Mouse (Mus musculus) forebrain, embryonic 12.5 days (tissue): ENCODE data around the gene Repin1. TPM values are rescaled to one million over a fixed set of nuclear protein-coding genes. Genes with fewer than 3 reads are reported as not detected.

ENCODE experiments used
- ATAC-seq: fragments of 200-750 bp; cut with Nextera tagmentation; 2 replicates; pipeline ENCODE4 v1.8.0; 2017; ENCODE audit warnings: moderate TSS enrichment; ENCODE audit not compliant: low FRiP score
- H3K27ac ChIP-seq: fragments of 300-500 bp; sonication (generic); 2 replicates; pipeline ENCODE4 v1.5.1; 2016; ENCODE audit warnings: mild to moderate bottlenecking
- H3K27me3 ChIP-seq: fragments of 300-500 bp; sonication (generic); 2 replicates; pipeline ENCODE4 v1.6.1; 2016; ENCODE audit warnings: mild to moderate bottlenecking
- H3K36me3 ChIP-seq: fragments of 300-500 bp; sonication (generic); replicated peaks from 2 replicates; pipeline ENCODE4 v1.6.1; 2016; ENCODE audit warnings: mild to moderate bottlenecking
- H3K4me1 ChIP-seq: fragments of 300-500 bp; sonication (generic); 2 replicates; pipeline ENCODE4 v1.6.1; 2016
- H3K4me2 ChIP-seq: fragments of 300-500 bp; sonication (generic); 2 replicates; pipeline ENCODE4 v1.6.1; 2016; ENCODE audit warnings: mild to moderate bottlenecking, moderate library complexity
- H3K4me3 ChIP-seq: fragments of 300-500 bp; sonication (generic); replicated peaks from 2 replicates; pipeline ENCODE4 v1.5.1; 2016; ENCODE audit warnings: mild to moderate bottlenecking
- H3K9ac ChIP-seq: fragments of 300-500 bp; sonication (generic); 2 replicates; pipeline ENCODE4 v1.6.1; 2016; ENCODE audit warnings: mild to moderate bottlenecking
- H3K9me3 ChIP-seq: fragments of 300-500 bp; sonication (generic); 2 replicates; pipeline ENCODE4 v1.6.1; 2016
- WGBS: fragments of 180-500 bp; shearing (Covaris S2); methylation state at CpG from one replicate; pipeline ENCODE4 v1.1.7; 2016; 5-methylcytosine and 5-hydroxymethylcytosine counted together
- polyA plus RNA-seq: library from polyadenylated mRNA; unstranded; fragments of >200 nt; fragmentation: Nextera tagmentation; extraction: Ambion mirVana; gene quantifications from 2 replicates; pipeline ENCODE4 v1.2.1, GENCODE M21; 2016

The Repin1 gene
- polyA plus RNA-seq = 46.7 and 50.0 TPM in 2 replicates

GRCm38 (mm10) chr6:48593158-48594042 lies at the start of gene Repin1, which contains the start of gene Gm44965:
TSS of gene Repin1 (plus strand) at chr6:48593883.
TSS of gene Gm44965 (plus strand) at chr6:48593941.
- H3K27ac ChIP-seq = peak within 1 kb of the TSS; percentile 86
- H3K9ac ChIP-seq = peak within 1 kb of the TSS; percentile 92
- peak; percentile 94 for ATAC-seq
- H3K27me3 ChIP-seq = no peaks in the 10 kb centered on the region
- peaks cover 21% of the 10 kb centered on the region for H3K9me3 ChIP-seq
- H3K4me3 ChIP-seq = peak within 1 kb of the TSS; percentile 80
- H3K4me2 ChIP-seq = peak within 1 kb of the TSS; percentile 70
- peaks cover 18% of the 10 kb centered on the region for H3K4me1 ChIP-seq
- 3% methylated on average over 45 of the region's 45 CpGs for WGBS
- H3K36me3 ChIP-seq = peaks cover 33% of the 10 kb centered on the region

GRCm38 (mm10) chr6:48545251-48545650 lies 48.4 kb upstream of the Repin1 start:
- H3K27ac ChIP-seq = no peak overlapping the region
- no peak overlapping the region for H3K9ac ChIP-seq
- no peaks in the 10 kb centered on the region for H3K27me3 ChIP-seq
- no peak overlapping the region for H3K4me3 ChIP-seq
- H3K9me3 ChIP-seq = no peaks in the 10 kb centered on the region
- 84% methylated on average over 5 of the region's 5 CpGs for WGBS
- H3K4me1 ChIP-seq = no peaks in the 10 kb centered on the region
- no peak overlapping the region for H3K4me2 ChIP-seq
- ATAC-seq = no peak
- peaks cover 17% of the 10 kb centered on the region for H3K36me3 ChIP-seq

- H3K4me1 ChIP-seq = no peaks in the 10 kb centered on the region
- H3K4me3 ChIP-seq = no peak overlapping the region
- no peaks in the 10 kb centered on the region for H3K27me3 ChIP-seq
- H3K9ac ChIP-seq = no peak overlapping the region
- peaks cover 9% of the 10 kb centered on the region for H3K36me3 ChIP-seq
- no peaks in the 10 kb centered on the region for H3K9me3 ChIP-seq
- no peak for ATAC-seq
- 74% methylated on average over 1 of the region's 1 CpGs for WGBS
- H3K27ac ChIP-seq = no peak overlapping the region
- H3K4me2 ChIP-seq = no peak overlapping the region
These were observed 47.4 kb upstream of the Repin1 start for GRCm38 (mm10) chr6:48546271-48546670.

DNA sequence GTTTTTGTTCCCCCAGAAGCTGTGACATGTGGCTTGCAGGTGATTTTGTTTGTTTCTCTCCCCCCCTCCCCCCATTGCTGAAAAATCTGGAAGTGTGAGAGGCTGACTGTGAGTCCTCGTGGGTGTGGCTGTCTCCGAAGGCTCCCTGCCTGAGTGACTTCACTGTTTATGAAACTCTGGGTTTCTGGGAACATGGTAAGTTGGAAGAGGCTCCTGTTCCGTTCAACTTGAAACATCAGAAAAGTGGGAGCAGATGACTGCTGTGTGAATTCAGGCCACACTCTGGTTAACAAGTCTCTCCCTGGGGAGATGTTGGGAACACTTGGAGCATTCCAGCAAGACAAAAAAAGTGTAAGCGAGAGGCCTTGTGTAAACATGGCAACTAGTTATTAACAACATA lies 46.8 kb upstream of the Repin1 start:
- H3K9me3 ChIP-seq = no peaks in the 10 kb centered on the region
- no peak overlapping the region for H3K27ac ChIP-seq
- 76% methylated on average over 4 of the region's 4 CpGs for WGBS
- no peak overlapping the region for H3K4me3 ChIP-seq
- peaks cover 8% of the 10 kb centered on the region for H3K36me3 ChIP-seq
- H3K27me3 ChIP-seq = no peaks in the 10 kb centered on the region
- no peak for ATAC-seq
- H3K9ac ChIP-seq = no peak overlapping the region
- H3K4me2 ChIP-seq = no peak overlapping the region
- H3K4me1 ChIP-seq = no peaks in the 10 kb centered on the region

DNA sequence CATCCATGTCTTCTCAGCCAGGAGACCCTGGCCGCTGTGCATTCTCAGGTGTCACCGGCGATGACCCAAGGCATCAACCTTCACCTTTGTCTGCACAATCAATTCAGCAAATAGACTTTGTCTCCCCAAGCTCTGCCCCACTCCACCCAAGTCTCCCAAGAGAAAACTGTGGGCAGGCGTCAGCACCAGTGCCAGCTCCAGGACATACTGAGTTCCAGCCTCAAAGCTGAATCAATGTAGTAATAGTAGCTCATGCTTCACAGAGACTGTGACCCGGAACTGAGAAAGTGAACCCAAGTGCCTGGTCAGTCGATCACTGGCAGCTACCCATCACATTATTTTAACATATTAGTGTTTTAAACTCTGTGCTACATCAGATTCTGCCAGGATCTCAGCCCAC lies 45.4 kb upstream of the Repin1 start:
- no peak overlapping the region for H3K27ac ChIP-seq
- no peaks in the 10 kb centered on the region for H3K9me3 ChIP-seq
- no peak overlapping the region for H3K4me2 ChIP-seq
- ATAC-seq = no peak
- H3K27me3 ChIP-seq = no peaks in the 10 kb centered on the region
- no peak overlapping the region for H3K9ac ChIP-seq
- H3K4me3 ChIP-seq = no peak overlapping the region
- no peaks in the 10 kb centered on the region for H3K36me3 ChIP-seq
- 86% methylated on average over 6 of the region's 6 CpGs for WGBS
- no peaks in the 10 kb centered on the region for H3K4me1 ChIP-seq

DNA sequence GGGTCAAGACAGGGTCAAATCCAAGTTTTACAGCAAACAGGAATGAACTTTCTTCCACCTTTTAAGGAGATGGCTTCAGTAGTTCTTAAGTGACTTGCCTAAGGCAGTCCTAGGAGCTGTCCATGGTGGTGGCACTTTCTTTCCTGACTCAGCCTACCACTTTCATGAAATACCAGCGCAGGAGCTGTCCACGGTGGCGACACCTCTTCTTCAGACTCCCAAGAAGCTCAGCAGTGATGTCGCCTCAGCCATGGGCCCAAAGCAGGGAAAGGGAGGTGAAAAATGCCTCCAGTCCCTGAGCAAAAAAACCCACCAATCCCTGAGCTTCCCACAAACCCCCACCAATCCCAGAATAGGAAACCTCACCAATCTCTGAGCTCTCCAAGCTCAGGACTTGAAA lies 40.8 kb upstream of the Repin1 start:
- no peak for ATAC-seq
- WGBS = 67% methylated on average over 4 of the region's 4 CpGs
- Histone ChIP-seq H3K27ac (no peak overlapping the region), H3K9me3 (no peaks in the 10 kb centered on the region), H3K9ac (no peak overlapping the region), H3K27me3 (no peaks in the 10 kb centered on the region), H3K4me2 (no peak overlapping the region), H3K4me3 (no peak overlapping the region), H3K4me1 (peaks cover 16% of the 10 kb centered on the region), H3K36me3 (peaks cover 9% of the 10 kb centered on the region)

DNA sequence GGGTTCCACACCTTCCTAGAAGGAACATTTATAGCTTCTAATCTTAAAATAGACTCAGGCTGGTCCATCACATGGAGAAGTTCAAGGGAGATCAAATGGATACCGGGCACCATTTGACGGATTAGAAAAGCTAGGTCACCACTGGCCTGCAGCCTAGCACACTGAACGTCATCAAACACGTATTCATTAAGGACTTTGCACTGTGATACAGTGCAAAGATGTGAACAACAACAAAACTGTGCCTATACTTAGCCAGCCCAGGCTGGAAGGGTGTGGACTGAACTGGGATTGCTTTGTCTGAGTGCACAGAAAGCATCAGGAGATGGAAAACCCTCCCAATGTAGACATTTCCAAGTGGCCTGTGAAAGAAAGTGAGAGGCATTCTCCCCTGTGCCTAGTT lies 39.9 kb upstream of the Repin1 start:
- Histone ChIP-seq H3K9me3 (no peaks in the 10 kb centered on the region), H3K4me2 (peak overlapping the region; percentile 70), H3K27me3 (no peaks in the 10 kb centered on the region), H3K4me3 (peak overlapping the region; percentile 50), H3K36me3 (peaks cover 13% of the 10 kb centered on the region), H3K4me1 (peaks cover 16% of the 10 kb centered on the region), H3K27ac (peak overlapping the region; percentile 97), H3K9ac (peak overlapping the region; percentile 62)
- WGBS = 78% methylated on average over 4 of the region's 4 CpGs
- 0 out of 2 replicates have a peak, but pooled peaks have one; percentile 8 for ATAC-seq

GRCm38 (mm10) chr6:48554280-48555103 lies 39.2 kb upstream of the Repin1 start, which contains the start of gene Lrrc61:
TSS of gene Lrrc61 (plus strand) at chr6:48554796.
- Histone ChIP-seq H3K27me3 (no peaks in the 10 kb centered on the region), H3K4me3 (peak within 1 kb of the TSS; percentile 50), H3K9me3 (no peaks in the 10 kb centered on the region), H3K9ac (peak within 1 kb of the TSS; percentile 62), H3K36me3 (peaks cover 18% of the 10 kb centered on the region), H3K4me1 (peaks cover 16% of the 10 kb centered on the region), H3K27ac (peak within 1 kb of the TSS; percentile 97), H3K4me2 (peak within 1 kb of the TSS; percentile 70)
- ATAC-seq = peak; percentile 95
- WGBS = under 1% methylated on average over 39 of the region's 39 CpGs

- Histone ChIP-seq H3K9ac (peak overlapping the region; percentile 62), H3K27ac (peak overlapping the region; percentile 97)
- WGBS = 29% methylated on average over 13 of the region's 14 CpGs
These were observed 38.4 kb upstream of the Repin1 start for GRCm38 (mm10) chr6:48555104-48555890.

DNA sequence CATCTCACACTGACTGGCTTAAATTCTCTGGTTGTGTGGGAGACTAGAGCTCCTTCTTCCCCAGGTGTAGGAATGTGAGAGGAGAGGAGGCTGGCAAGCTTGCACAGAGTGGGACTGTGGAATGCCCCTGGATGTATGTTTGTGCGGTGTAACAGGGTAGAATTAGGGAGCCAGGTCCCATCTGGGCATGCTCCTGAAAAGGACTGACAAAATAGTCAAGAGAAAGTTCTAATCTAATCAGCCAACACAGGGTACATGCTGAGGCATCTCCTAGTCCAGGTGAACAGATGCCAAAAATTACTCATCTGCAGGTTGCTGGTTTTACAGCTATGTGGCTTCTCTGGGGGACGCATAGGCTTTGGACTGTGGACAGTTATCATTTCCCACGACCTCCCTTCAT lies 37.7 kb upstream of the Repin1 start:
- WGBS = 88% methylated on average over 3 of the region's 3 CpGs
- H3K4me2 ChIP-seq = peak overlapping the region; percentile 70

More at GRCm38 (mm10) chr6:48555104-48555890, 38.4 kb upstream of the Repin1 start:
- peak; percentile 86 for ATAC-seq
- no peaks in the 10 kb centered on the region for H3K9me3 ChIP-seq
- peak overlapping the region; percentile 70 for H3K4me2 ChIP-seq
- H3K27me3 ChIP-seq = no peaks in the 10 kb centered on the region
- H3K4me3 ChIP-seq = peak overlapping the region; percentile 50
- peaks cover 16% of the 10 kb centered on the region for H3K4me1 ChIP-seq
- peaks cover 18% of the 10 kb centered on the region for H3K36me3 ChIP-seq

GRCm38 (mm10) chr6:48565693-48566310 lies 27.9 kb upstream of the Repin1 start:
- no peak overlapping the region for H3K27ac ChIP-seq
- 97% methylated on average over 4 of the region's 4 CpGs for WGBS
- no peak for ATAC-seq
- no peaks in the 10 kb centered on the region for H3K27me3 ChIP-seq
- peaks cover 21% of the 10 kb centered on the region; the same call in 1 of the 2 replicates for H3K36me3 ChIP-seq
- H3K9me3 ChIP-seq = no peaks in the 10 kb centered on the region
- no peak overlapping the region for H3K9ac ChIP-seq
- H3K4me3 ChIP-seq = no peak overlapping the region
- H3K4me2 ChIP-seq = no peak overlapping the region
- H3K4me1 ChIP-seq = no peaks in the 10 kb centered on the region

More for the DNA sequence above, 37.7 kb upstream of the Repin1 start:
- no peak for ATAC-seq
- Histone ChIP-seq H3K4me3 (no peak overlapping the region), H3K27me3 (no peaks in the 10 kb centered on the region), H3K36me3 (peaks cover 18% of the 10 kb centered on the region), H3K27ac (no peak overlapping the region), H3K9ac (no peak overlapping the region), H3K9me3 (no peaks in the 10 kb centered on the region), H3K4me1 (peaks cover 16% of the 10 kb centered on the region)
